Mouse (Mus musculus): ENCODE measurements around the gene Rhbdl1.

GRCm38 (mm10) chr17:25806507-25806906, 30.6 kb downstream of the Rhbdl1 start:
- TF ChIP-seq POLR2A (IDR thresholded peaks at IDR 0.05; ENCODE audit: low read depth, low read length) (no peak), CTCF (conservative IDR thresholded peaks at IDR 0.05; ENCODE audit: insufficient read depth, insufficient read length, low read depth, low read length) (no peak)
